Mouse (Mus musculus) cerebellum, postnatal 25 days (tissue): ENCODE measurements around the gene Slc4a1ap.
"Not testable (repeated sequence)": the region's sequence is repeated elsewhere in the genome, so short reads cannot be mapped to it uniquely, and the experiment has no call there.

Experiments
- DNase-seq, 2 experiments: peaks; one replicate each; pipeline ENCODE4 v3.0.0; 2021; ENCODE audit warnings: mixed read lengths in 2 of 2

Gene Slc4a1ap

DNA sequence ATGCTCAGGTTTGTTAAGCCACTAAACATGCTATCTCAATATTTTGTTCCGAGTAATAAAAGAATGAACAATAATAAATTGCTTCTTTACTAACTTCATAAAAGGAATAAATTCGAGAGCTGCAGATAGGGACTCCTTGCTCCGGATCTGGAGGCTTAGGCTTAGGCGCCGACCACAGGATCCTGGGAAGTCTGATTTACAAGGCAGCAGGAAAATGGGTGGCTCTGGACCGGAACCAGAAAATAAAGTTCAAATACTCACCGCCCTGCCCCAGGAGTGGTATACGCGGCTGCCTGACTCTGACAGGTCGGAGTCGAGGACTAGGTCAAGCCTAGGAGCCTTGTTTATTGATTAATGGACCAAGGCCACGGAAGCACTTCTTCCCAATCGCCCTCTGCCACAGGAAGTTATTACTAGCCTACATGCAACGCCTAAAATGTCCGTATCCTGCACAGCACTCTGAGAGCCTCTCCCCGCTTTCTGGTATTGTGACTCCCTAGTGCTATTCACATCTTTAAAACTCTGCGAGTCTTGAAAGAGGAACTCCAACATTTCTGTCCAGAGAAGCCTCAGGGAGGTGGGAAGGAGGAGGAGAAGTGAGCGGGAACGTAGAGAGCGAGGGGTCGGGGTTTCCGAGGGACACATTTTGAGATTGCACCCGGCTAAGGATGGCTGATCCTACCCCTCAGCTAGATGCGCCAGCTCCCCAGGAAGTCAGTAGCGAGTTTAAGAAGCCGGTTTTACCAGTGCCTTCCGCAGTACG, at the start of gene Slc4a1ap:
Slc4a1ap (plus strand) TSS at position 642 of the 763 bp plus-strand sequence.
- DNase-seq = peak; percentile 84 to 87

DNA sequence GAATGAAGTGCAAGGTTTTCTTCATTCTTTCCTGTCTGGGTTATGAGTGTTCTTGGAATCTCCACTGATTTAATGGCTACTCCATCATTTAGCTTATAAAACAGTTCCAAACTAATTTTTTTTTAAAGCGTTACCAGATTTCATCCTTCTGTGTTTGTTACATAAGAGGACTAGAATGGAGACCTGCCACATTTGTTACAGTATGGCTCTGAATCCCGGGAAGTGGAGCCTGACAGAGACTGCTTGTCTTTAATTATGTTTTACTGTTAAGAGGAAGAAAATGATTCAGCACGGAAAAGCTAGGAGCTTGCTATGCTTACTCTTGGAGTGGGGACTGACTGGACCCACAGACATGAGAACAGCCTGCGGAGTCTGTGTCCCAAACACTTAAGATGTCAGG, 46.3 kb upstream of the Slc4a1ap start:
- DNase-seq = no peak

DNA sequence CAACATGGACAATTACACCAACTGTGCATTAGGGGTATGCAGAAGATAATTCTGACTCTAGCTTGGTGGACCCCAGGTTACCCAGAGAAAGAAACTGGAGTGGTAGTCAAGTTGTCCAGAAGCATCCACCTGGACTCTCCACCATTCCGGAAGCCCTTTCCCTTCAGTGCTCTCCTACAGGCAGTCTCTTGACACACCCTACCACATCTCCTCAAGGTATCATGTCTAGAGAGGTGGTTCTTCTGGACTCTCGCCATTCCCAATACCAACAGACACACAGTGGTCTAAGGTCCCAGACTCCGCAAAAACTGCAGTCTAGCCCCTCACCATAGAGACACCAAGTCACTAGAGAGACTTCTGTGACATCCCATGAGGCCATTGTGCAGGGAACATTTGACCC, 41.4 kb upstream of the Slc4a1ap start, which contains the start of gene 4930548H24Rik:
4930548H24Rik (plus strand) TSS at position 301 of the 400 bp plus-strand sequence.
- no peak for DNase-seq

DNA sequence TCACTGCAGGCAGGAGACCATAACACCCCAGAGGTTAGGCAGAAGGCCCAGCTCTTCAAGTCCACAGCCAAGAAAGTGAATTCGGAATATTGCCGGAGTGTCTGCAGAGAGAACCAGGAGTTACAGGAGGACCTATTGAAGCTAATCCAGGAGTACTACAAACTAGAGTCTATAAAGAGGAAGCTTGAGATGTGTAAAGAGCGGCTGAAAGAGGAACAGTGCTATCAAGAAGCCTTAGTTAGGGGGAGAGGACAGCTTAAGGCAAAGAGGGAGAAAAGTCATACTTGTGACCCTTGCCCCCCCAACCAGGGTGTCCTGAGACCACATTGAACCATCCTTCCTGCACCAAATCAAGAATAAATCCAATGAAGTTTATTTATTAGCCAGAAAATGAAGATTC, 38.9 kb upstream of the Slc4a1ap start:
- DNase-seq = no peak

GRCm38 (mm10) chr5:31489116-31489769, 37.6 kb upstream of the Slc4a1ap start:
- DNase-seq = no peak

GRCm38 (mm10) chr5:31492031-31492430, 34.8 kb upstream of the Slc4a1ap start:
- DNase-seq = no peak

- peak; percentile 90 to 92 for DNase-seq
Measured at GRCm38 (mm10) chr5:31494513-31495297, 32.1 kb upstream of the Slc4a1ap start, which contains the start of gene Gpn1. Gene Gpn1, plus strand, starts transcription at chr5:31494741.

- DNase-seq = no peak
Measured at GRCm38 (mm10) chr5:31504843-31505242, 22.0 kb upstream of the Slc4a1ap start.

DNA sequence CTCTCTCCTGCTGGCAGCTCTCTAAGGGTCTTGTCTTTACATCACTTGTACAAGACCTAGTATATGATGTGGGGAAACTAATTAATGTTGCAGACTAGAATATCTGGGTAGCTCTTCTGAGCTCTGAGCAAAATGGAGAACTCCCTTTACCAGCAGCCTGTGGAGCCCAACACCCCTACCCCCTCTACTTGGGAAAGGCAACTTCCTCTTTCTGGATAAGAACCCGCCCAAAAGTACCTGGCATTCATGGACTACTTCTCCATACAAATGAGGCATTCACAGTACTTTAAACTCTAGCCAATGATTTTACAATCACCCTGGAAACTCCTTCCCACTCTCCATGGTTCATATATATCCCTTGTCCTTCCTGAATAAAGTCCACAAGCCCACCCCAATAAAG, 14.3 kb upstream of the Slc4a1ap start:
- no peak for DNase-seq

GRCm38 (mm10) chr5:31520556-31520955, 6.2 kb upstream of the Slc4a1ap start:
- DNase-seq = no peak

- no peak for DNase-seq
Measured at GRCm38 (mm10) chr5:31527117-31527680, 404 bp downstream of the Slc4a1ap start.

DNA sequence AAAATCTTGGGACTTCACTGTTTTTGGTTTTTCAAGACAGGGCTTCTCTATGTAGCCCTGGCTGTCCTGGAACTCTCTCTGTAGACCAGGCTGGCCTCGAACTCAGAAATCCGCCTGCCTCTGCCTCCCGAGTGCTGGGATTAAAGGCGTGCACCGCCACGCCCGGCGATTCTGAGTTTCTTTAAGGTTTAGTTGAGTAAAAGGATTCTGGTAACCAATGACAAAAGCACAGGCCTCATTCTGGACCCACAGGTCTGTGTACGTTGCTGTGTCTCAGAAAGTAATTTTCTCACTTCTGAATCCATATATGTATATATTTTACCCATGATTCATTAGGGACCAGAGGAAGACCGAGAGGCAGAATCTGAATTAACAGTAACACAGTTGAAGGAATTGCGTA, 912 bp downstream of the Slc4a1ap start, which contains the start of gene Supt7l:
Supt7l (minus strand) TSS at position 101 of the 400 bp plus-strand sequence.
- DNase-seq = not testable (repeated sequence)

DNA sequence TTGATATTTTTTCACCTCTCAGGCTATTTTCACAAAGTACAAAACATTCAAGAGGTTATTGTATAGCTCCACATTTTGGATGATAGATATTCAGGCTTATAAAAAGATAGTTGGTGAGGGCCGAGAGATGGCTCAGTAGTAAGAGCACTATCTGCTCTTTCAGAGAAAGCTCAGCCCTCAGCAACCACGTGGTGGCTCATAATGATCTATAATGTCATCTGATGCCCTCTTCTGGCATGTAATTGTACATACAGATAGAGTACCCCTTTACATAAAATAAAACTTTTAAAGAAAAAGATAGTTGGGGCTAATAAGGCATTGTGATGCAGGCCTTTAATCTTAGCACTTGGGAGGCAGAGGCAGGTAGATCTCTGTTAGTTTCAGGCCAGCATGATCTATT, 1.8 kb downstream of the Slc4a1ap start:
- DNase-seq = no peak

GRCm38 (mm10) chr5:31535228-31535627, 8.4 kb downstream of the Slc4a1ap start:
- DNase-seq = no peak

- no peak for DNase-seq
Measured at GRCm38 (mm10) chr5:31559401-31559800, 32.6 kb downstream of the Slc4a1ap start.

DNA sequence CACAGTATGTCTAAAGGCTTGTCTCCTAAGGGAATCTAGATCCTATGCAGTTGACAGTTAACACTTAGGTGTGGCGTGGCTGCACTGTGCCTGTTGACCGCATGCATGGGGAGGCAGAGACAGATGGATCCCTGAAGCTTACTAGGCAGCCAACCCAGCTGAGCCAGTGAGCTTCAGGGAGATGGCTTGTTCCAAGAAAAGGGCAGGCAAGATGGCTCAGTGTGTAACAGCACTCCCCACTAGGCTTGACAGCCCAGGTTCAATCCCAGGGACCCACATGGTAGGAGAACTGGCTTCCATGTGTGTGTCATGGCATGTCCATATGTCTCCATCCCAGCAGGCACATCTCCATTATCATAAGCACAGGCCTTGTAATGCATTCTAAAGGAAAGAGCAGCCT, 33.6 kb downstream of the Slc4a1ap start:
- peak in 1 of 2 experiments; percentile 13 for DNase-seq

GRCm38 (mm10) chr5:31562036-31562666, 35.4 kb downstream of the Slc4a1ap start:
- DNase-seq = peak in 1 of 2 experiments; percentile 35

DNA sequence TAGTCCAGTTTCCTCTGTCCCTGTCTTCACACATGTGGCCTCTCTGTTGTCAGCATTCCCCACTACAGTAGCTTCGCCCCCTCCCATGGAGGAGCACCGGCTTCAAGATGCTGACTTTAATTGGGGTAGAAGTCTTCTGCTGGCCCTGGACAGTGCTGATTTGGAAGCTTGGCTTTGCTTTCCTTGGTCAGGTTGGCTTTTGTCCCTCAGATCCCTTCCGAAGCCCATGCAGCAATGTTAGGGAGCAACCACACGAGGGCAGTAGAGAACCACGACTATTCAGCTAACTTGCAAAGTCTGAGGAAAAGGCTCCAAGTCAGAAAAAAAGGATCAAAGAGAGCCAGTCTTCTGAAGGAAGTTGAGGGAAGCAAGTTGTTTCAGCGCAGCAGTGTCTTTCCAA, 36.7 kb downstream of the Slc4a1ap start:
- DNase-seq = peak; percentile 76 to 86

DNA sequence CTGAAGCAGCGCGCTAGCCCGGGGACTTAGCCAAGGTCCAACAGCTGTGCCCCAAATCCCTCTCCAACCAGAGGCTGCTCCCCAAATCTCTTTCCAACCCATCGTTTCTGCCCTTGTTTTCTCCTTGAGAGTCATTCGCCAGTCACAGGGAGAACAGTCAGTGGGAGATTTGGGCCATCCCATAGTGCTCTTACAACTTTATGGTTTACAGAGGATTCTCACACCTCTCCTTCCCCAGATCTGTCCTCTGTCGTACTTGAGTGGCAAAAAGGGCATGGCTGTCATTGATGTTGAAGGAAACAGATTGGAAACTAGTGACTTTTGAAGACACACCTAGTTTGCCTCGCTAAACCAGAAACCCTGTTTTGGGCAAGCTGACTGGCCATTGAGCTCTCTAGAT, 37.1 kb downstream of the Slc4a1ap start:
- no peak for DNase-seq

GRCm38 (mm10) chr5:31564976-31565375, 38.2 kb downstream of the Slc4a1ap start:
- no peak for DNase-seq

DNA sequence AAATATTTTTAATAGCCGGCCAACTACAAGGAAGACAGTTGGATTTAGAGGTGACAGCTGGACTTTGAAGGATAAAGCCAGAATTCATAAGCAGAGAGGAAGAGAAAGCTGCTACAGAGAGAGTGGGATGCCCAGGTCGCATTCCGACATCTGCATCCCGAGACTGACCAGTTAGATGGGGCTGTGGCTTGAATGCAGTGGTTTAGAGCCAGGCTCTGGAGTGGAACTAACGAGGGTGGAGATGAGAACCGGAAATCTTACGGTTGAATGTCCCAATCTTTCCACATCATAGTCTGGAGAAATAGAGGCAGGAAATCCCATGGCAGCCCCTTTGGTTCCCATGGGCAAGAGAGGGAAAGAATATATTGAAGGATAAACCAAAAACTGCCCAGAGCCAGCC, 39.2 kb downstream of the Slc4a1ap start:
- no peak for DNase-seq

DNA sequence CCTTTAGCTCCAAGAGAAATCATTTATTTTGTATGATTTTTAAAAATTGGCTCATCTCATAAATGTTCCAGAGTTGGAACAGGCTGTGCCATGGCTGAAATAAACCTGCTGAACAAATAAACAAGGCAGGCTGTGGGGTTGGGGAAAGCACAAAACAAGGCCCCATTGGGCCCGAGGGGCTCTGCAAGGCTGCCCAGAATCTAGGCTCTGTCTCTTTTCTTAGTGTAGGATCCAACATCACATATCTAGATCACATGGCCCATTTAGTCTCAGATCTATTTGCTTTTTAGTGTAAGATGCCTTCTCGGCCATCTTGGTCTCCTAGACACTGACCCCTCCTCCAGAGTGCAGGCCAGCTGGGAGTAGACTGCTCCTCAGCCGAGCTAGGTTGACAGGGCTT, 39.7 kb downstream of the Slc4a1ap start:
- DNase-seq = no peak
